Mouse (Mus musculus) lung, embryonic 15.5 days (tissue): Measurements from ENCODE around the gene Ccnt2. TPM values are rescaled to one million over a fixed set of nuclear protein-coding genes. Genes with fewer than 3 reads are reported as not detected.

Source experiments
- ATAC-seq: fragments of 200-750 bp; cut with Nextera tagmentation; 2 replicates; pipeline ENCODE4 v1.8.0; 2017; ENCODE audit warnings: moderate number of reproducible peaks, borderline replicate concordance; ENCODE audit not compliant: low FRiP score, low TSS enrichment; ENCODE audit errors: extremely low read depth
- H3K27ac ChIP-seq: fragments of 300-500 bp; sonication (generic); 2 replicates; pipeline ENCODE4 v1.5.1; 2015; ENCODE audit warnings: moderate library complexity, mild to moderate bottlenecking, inconsistent platforms
- H3K27me3 ChIP-seq: fragments of 300-500 bp; sonication (generic); 2 replicates; pipeline ENCODE4 v1.6.1; 2015; ENCODE audit warnings: inconsistent platforms
- H3K36me3 ChIP-seq: fragments of 300-500 bp; sonication (generic); 2 replicates; pipeline ENCODE4 v1.6.1; 2015; ENCODE audit warnings: inconsistent platforms
- H3K4me1 ChIP-seq: fragments of 300-500 bp; sonication (generic); 2 replicates; pipeline ENCODE4 v1.6.1; 2015; ENCODE audit warnings: inconsistent platforms
- H3K4me2 ChIP-seq: fragments of 300-500 bp; sonication (generic); 2 replicates; pipeline ENCODE4 v1.6.1; 2015; ENCODE audit warnings: inconsistent platforms, mild to moderate bottlenecking, moderate library complexity
- H3K4me3 ChIP-seq: fragments of 300-500 bp; sonication (generic); 2 replicates; pipeline ENCODE4 v1.5.1; 2015; ENCODE audit warnings: mild to moderate bottlenecking, inconsistent platforms
- H3K9ac ChIP-seq: fragments of 300-500 bp; sonication (generic); 2 replicates; pipeline ENCODE4 v1.6.1; 2015; ENCODE audit warnings: inconsistent platforms
- H3K9me3 ChIP-seq: fragments of 300-500 bp; sonication (generic); 2 replicates; pipeline ENCODE4 v1.6.1; 2016; ENCODE audit warnings: inconsistent platforms
- WGBS: fragments of 180-500 bp; shearing (Covaris S2); methylation state at CpG from one replicate; pipeline ENCODE4 v1.1.7; 2015; 5-methylcytosine and 5-hydroxymethylcytosine counted together
- polyA plus RNA-seq: library from polyadenylated mRNA; unstranded; fragments of >200 nt; fragmentation: Nextera tagmentation; extraction: Ambion mirVana; gene quantifications from 2 replicates; pipeline ENCODE4 v1.2.1, GENCODE M21; 2015

Gene Ccnt2
- polyA plus RNA-seq, 1 experiment from 2014 or later, result 83.7 TPM

GRCm38 (mm10) chr1:127838602-127839001 is 64.6 kb downstream of the Ccnt2 start:
- Histone ChIP-seq H3K4me1 (no peaks in the 10 kb centered on the region; the same call in 1 of the 2 replicates), H3K4me3 (no peak overlapping the region), H3K27me3 (no peaks in the 10 kb centered on the region), H3K4me2 (no peak overlapping the region), H3K36me3 (no peaks in the 10 kb centered on the region), H3K9ac (no peak overlapping the region), H3K27ac (no peak overlapping the region), H3K9me3 (no peaks in the 10 kb centered on the region)
- no peak for ATAC-seq
- WGBS, result 52% methylated on average over 1 of the region's 1 CpGs

- Histone ChIP-seq H3K4me2 (no peak overlapping the region), H3K27me3 (no peaks in the 10 kb centered on the region), H3K27ac (no peak overlapping the region), H3K9ac (no peak overlapping the region), H3K4me3 (no peak overlapping the region), H3K9me3 (no peaks in the 10 kb centered on the region), H3K36me3 (no peaks in the 10 kb centered on the region), H3K4me1 (no peaks in the 10 kb centered on the region)
- WGBS, result 67% methylated on average over 5 of the region's 5 CpGs
- ATAC-seq, result no peak
These were observed 71.5 kb downstream of the Ccnt2 start for GRCm38 (mm10) chr1:127845472-127845871.

- H3K9ac ChIP-seq, result no peak overlapping the region
- 59% methylated on average over 7 of the region's 7 CpGs for WGBS
- H3K27ac ChIP-seq, result no peak overlapping the region
- no peaks in the 10 kb centered on the region for H3K36me3 ChIP-seq
- ATAC-seq, result no peak
- no peaks in the 10 kb centered on the region for H3K27me3 ChIP-seq
- H3K4me1 ChIP-seq, result no peaks in the 10 kb centered on the region
- H3K4me3 ChIP-seq, result no peak overlapping the region
- no peak overlapping the region for H3K4me2 ChIP-seq
- no peaks in the 10 kb centered on the region for H3K9me3 ChIP-seq
These were observed 76.2 kb downstream of the Ccnt2 start for GRCm38 (mm10) chr1:127850075-127850610.

DNA sequence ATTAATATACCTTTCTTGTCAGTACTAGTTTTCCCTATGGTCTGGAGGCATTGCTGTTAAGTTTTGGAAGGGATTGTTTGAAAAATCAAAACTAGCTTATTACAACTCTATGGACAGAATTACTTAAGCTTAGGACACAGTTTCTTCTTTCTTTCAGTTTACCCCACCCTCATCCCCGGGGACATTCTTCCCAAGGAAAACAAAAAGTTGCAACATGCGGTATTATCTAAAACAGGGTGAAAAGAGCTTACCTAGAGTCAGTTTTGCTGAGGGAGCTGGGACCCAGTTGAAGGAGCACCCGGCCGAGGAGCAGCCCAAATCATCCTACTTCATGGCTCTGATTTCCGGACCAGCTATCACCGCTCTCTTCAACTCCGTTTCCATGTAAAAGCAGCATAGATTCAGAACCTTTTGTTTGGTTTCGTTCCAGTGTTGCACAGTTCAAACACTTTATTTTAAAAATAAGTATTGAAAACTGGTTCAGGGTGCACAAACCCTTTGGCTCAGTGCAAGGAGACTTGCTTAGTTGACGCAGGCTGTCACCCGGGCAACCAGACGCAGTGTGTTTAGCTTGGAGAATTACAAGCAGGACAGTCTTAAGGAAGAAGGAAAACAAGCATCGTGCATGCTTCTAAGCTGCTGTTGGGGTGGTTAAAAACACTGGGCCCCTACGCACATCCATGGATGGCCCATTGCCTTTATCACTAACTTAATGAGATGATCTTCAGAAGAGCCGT is 80.7 kb downstream of the Ccnt2 start, which contains the start of gene Map3k19:
Gene Map3k19, minus strand, starts transcription at position 546 of the 737 bp plus-strand sequence.
- H3K4me1 ChIP-seq, result no peaks in the 10 kb centered on the region
- no peaks in the 10 kb centered on the region for H3K36me3 ChIP-seq
- 70% methylated on average over 14 of the region's 14 CpGs for WGBS
- H3K27ac ChIP-seq, result no peak within 1 kb of the TSS
- no peak within 1 kb of the TSS for H3K9ac ChIP-seq
- H3K4me2 ChIP-seq, result no peak within 1 kb of the TSS
- H3K9me3 ChIP-seq, result no peaks in the 10 kb centered on the region
- no peak within 1 kb of the TSS for H3K4me3 ChIP-seq
- no peak for ATAC-seq
- H3K27me3 ChIP-seq, result no peaks in the 10 kb centered on the region

Other genes with a start within 250 kb of the Ccnt2 start
- 2.7 and 5.2 TPM in 2 replicates for gene Tmem163, start 94.6 kb upstream of the Ccnt2 start, polyA plus RNA-seq
- gene Acmsd, start 44.8 kb upstream of the Ccnt2 start, polyA plus RNA-seq, result 0.16 and 0.25 TPM in 2 replicates
- 0.40 and 0.81 TPM in 2 replicates for gene Map3k19, start 80.9 kb downstream of the Ccnt2 start, polyA plus RNA-seq
- gene Rab3gap1, start 94.6 kb downstream of the Ccnt2 start, polyA plus RNA-seq, result 22.7 and 24.9 TPM in 2 replicates